Mouse (Mus musculus) erythroblast, embryonic 14.5 days (primary cell): ENCODE results near the gene Nup85.

ENCODE experiments used
- GATA1 ChIP-seq: IDR thresholded peaks from 2 replicates; pipeline ENCODE4 v1.6.1; 2012; ENCODE audit warnings: low read length, inconsistent platforms, mixed read lengths
- TAL1 ChIP-seq: IDR thresholded peaks from 3 replicates; pipeline ENCODE4 v1.6.1; 2012; ENCODE audit warnings: low read length, inconsistent platforms, mixed read lengths

DNA sequence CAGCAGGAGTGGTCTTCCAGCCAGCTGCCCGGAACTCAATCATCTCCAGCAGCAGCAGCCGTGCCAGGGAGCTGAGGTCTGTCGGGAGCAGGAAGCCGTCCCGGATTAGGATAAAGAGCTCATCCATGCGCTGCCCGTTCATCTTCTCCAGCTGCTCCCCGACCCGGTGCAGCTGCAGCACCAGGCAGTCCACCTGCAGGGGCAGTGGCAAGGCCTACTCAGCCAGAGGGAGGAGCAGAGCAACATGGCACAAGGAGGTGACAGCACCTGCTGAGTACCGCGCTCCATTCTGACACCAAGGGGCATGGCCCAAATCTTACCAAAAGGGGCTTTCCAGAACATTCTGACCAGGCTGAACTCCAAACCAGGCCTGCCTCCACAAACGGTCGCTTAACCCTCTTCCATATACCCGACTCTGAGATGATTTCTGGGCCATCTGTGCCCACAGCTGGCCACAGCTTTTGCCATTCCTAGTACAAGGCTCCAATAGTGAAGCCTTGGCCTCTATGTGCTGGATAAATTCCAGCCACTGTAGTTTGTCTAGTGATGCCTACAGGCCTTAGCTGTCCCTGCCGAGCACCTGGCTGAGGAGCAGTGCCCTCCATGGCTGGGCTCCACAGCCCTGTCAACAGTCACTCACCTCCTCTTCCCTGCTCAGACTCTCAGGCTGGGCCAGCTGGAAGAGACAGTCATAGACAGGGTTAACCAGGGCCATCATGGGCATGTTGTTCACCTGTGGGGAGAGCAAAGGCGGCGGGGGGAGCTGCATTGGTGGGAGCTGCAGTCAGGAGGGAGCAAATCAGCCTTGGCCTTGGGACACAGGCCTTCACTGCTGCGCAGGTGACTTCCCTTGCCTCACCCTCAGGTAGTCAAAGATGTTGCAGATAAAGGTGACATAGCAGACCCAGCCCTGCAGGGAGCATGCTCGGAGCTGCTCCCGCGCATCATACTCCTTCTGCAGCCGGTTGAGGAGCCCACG is 44.5 kb downstream of the Nup85 start:
- no peak for TF ChIP-seq GATA1
- no peak for TF ChIP-seq TAL1
